Mouse (Mus musculus): Measurements from ENCODE around the gene A1cf. TPM values are rescaled to one million over a fixed set of nuclear protein-coding genes. Genes with fewer than 3 reads are reported as not detected.

Gene A1cf
- polyA plus RNA-seq, 1 experiment from 2014 or later = not detected

DNA sequence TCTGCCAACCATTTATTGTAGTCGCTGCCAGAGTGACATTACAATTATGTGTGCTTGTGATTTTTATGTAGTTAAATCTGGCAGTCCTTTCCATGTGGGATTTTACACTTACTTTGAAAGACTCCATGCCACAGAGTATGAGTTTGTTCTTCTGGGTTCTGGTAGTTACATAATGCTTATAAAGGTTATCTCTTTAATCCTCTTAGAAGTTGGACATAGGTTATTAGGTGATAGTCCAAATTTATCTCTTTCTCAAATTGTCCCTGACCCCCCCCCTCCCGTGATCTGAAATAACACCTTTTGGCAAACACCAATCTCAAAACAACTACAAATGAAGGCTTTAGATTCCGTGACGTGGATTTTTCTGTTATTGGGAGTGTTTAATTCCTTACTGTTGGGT, 16.0 kb downstream of the A1cf start:
- no peak for ATAC-seq

DNA sequence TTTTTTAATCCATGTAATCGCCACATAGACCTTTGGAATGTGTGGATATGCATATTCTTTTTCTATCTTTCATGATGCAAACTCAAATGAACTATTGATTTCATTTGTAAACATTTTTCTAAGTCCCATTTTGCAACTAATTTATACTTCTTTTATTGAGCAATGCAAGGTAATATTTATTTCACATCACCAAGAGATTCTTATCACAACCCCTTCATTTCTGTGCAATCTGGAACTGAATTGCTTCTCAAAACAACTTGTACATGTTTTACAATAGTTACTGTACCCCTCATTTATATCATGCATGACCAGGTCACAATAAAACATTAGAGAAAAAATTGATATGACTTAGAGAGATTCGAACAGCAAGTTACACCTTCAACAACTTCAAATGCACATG, 18.7 kb downstream of the A1cf start:
- Histone ChIP-seq H3K4me3 (ENCODE audit: low read depth, low read length) (no peak overlapping the region), H3K9me3 (replicated peaks; ENCODE audit: control insufficient read depth, low read length) (no peaks in the 10 kb centered on the region), H3K4me1 (ENCODE audit: control insufficient read depth, insufficient read depth, low read length) (no peaks in the 10 kb centered on the region), H3K4me2 (ENCODE audit: low read length) (no peak overlapping the region), H3K9ac (ENCODE audit: low read length) (no peak overlapping the region), H3K36me3 (ENCODE audit: control insufficient read depth, insufficient read depth, low read length) (no peaks in the 10 kb centered on the region), H3K27me3 (replicated peaks; ENCODE audit: control insufficient read depth, insufficient read depth, low read length) (no peaks in the 10 kb centered on the region), H3K27ac (ENCODE audit: low read depth, low read length) (no peak overlapping the region)
- WGBS = 95% methylated on average over 2 of the region's 2 CpGs
- DNase-seq (ENCODE audit: low spot score) = no peak
- ATAC-seq = no peak

More for the DNA sequence above, 16.0 kb downstream of the A1cf start:
- Histone ChIP-seq H3K9me3 (replicated peaks; ENCODE audit: control insufficient read depth, low read length) (no peaks in the 10 kb centered on the region), H3K36me3 (ENCODE audit: control insufficient read depth, insufficient read depth, low read length) (no peaks in the 10 kb centered on the region), H3K9ac (ENCODE audit: low read length) (no peak overlapping the region), H3K27me3 (replicated peaks; ENCODE audit: control insufficient read depth, insufficient read depth, low read length) (no peaks in the 10 kb centered on the region), H3K27ac (ENCODE audit: low read depth, low read length) (no peak overlapping the region), H3K4me1 (ENCODE audit: control insufficient read depth, insufficient read depth, low read length) (no peaks in the 10 kb centered on the region), H3K4me3 (ENCODE audit: low read depth, low read length) (no peak overlapping the region), H3K4me2 (ENCODE audit: low read length) (no peak overlapping the region)
- 89% methylated on average over 4 of the region's 4 CpGs for WGBS
- no peak for DNase-seq (ENCODE audit: low spot score)

DNA sequence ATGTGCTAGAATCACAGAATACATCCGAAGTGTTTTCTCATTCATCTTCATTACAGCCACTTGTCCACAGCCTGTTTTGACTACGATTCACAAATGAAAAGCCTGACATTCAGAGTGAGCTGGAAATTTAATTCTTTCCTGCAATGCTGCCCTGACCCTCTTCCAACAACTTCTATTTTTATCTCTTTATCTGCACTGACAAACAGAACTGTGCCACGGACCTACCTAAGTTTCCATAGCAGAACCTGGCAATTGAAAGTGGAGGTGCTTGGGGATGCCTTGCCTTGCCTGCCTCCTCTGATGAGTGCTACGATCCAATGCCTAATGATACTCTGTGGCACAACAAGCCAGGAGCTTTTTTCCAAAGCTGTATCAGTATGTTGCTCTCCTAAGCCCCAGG, 21.4 kb downstream of the A1cf start:
- H3K4me1 ChIP-seq (ENCODE audit: control insufficient read depth, insufficient read depth, low read length) = no peaks in the 10 kb centered on the region
- no peak overlapping the region for H3K27ac ChIP-seq (ENCODE audit: low read depth, low read length)
- ATAC-seq (no peak), DNase-seq (ENCODE audit: low spot score) (no peak)
- no peaks in the 10 kb centered on the region for H3K27me3 ChIP-seq (replicated peaks; ENCODE audit: control insufficient read depth, insufficient read depth, low read length)
- no peaks in the 10 kb centered on the region for H3K36me3 ChIP-seq (ENCODE audit: control insufficient read depth, insufficient read depth, low read length)
- no peak overlapping the region for H3K9ac ChIP-seq (ENCODE audit: low read length)
- H3K4me3 ChIP-seq (ENCODE audit: low read depth, low read length) = no peak overlapping the region
- WGBS = 86% methylated on average over 4 of the region's 4 CpGs
- H3K9me3 ChIP-seq (replicated peaks; ENCODE audit: control insufficient read depth, low read length) = no peaks in the 10 kb centered on the region
- no peak overlapping the region for H3K4me2 ChIP-seq (ENCODE audit: low read length)

DNA sequence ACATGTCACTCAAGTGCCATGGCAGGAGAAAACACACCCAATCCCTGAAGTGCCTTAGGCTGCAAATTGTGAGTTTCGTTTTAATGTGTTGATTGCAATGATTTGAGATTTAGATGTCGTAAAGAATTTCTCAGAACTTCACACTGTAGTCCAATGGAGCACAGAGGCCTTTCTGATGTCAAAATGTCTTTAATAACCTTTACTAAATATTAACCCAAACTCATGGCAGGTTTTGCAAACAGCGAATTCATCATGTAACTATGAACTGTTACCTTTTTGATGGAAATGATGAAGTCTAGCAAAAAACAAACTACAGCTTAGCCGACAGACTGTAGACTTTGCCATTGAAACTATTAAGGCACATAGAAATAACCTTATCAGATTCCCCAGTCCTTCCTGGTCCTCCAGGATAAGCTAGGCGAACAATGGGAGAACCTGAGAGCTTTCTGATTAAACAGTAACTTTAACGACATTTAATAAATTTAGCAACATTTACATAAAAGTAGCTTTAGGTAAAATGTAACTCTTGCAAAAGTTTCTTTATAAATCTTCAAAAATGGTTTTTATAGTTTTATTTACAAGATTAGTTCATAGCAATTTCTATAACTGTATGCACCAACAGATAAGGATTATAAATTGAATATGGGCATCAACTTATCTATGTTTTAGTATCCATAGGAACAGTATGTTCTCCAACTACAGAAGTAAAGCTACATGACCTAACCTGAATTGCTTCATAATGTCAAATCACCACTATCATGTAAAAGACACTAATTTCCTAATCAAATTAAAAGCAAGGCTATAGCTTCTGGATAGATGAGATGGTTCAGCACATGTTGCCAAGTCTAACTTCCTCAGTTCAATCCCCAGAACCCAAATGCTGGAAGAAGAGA, 22.7 kb downstream of the A1cf start:
- no peak for DNase-seq (ENCODE audit: low spot score)
- Histone ChIP-seq H3K36me3 (ENCODE audit: control insufficient read depth, insufficient read depth, low read length) (no peaks in the 10 kb centered on the region), H3K27me3 (replicated peaks; ENCODE audit: control insufficient read depth, insufficient read depth, low read length) (no peaks in the 10 kb centered on the region), H3K9ac (ENCODE audit: low read length) (no peak overlapping the region), H3K9me3 (replicated peaks; ENCODE audit: control insufficient read depth, low read length) (no peaks in the 10 kb centered on the region), H3K27ac (ENCODE audit: low read depth, low read length) (no peak overlapping the region), H3K4me1 (ENCODE audit: control insufficient read depth, insufficient read depth, low read length) (no peaks in the 10 kb centered on the region), H3K4me2 (ENCODE audit: low read length) (no peak overlapping the region), H3K4me3 (ENCODE audit: low read depth, low read length) (no peak overlapping the region)
- ATAC-seq = no peak
- WGBS = 86% methylated on average over 6 of the region's 6 CpGs

DNA sequence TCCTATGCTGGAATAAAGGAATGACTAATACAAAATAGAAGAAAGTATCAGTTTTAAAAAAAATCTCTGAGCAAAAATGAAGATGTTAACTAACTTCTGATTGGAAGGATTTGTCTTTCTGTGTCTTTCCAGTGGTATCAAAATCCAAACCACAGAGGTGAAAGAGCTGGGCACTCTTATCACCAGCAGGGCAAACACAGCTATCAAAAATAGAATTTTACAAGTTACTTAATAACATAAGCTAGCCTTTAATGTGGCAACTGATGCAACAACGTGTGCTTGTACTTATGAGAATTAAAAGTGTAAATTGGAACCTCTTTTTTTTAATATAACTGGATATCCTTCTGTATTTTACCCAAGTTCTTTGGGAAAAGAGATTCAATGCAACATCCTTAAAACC, 27.4 kb downstream of the A1cf start:
- Histone ChIP-seq H3K9me3 (replicated peaks; ENCODE audit: control insufficient read depth, low read length) (no peaks in the 10 kb centered on the region), H3K4me3 (ENCODE audit: low read depth, low read length) (no peak overlapping the region), H3K27me3 (replicated peaks; ENCODE audit: control insufficient read depth, insufficient read depth, low read length) (no peaks in the 10 kb centered on the region), H3K27ac (ENCODE audit: low read depth, low read length) (no peak overlapping the region), H3K4me2 (ENCODE audit: low read length) (no peak overlapping the region), H3K4me1 (ENCODE audit: control insufficient read depth, insufficient read depth, low read length) (no peaks in the 10 kb centered on the region), H3K36me3 (ENCODE audit: control insufficient read depth, insufficient read depth, low read length) (no peaks in the 10 kb centered on the region), H3K9ac (ENCODE audit: low read length) (no peak overlapping the region)
- DNase-seq (ENCODE audit: low spot score) (no peak), ATAC-seq (no peak)
- WGBS = 80% methylated on average over 1 of the region's 1 CpGs

DNA sequence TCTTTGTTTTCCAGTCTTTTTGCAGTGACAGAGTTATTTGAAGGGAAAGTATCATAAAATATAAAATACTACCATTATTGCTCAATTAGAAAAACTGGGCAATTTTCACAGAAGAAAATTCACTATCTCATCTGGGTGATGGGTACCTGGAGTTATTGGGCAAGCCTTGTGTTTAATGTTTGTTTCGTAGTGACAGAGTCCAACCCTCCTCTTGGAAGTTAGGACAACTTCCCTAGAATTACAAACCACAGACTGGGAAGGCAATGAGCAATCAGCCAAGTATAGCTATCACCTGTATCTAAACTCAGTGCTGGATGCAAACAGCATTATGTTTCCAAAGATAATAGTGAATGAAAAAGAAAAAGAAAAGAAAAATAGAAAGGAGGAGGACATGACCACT, 28.1 kb downstream of the A1cf start:
- H3K9me3 ChIP-seq (replicated peaks; ENCODE audit: control insufficient read depth, low read length) = no peaks in the 10 kb centered on the region

DNA sequence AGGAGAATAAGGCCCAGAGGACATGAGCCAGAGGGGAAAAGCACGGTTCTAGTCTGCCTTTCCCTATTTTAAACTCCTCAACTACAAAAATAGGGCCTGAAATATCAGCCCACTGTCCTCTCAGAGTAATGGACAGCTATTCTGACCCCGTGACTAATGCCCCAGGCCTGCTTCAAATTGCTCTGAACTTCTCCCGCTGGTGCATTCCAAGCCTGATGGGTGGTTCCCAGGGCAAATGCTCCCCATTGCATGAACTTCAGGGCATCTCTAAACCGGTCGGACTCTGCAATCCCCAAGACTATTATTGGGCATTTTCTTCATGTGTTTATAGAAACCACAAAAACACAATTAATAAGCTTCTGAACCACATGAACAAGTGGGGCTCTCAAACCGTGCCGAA, 37.1 kb downstream of the A1cf start:
- no peaks in the 10 kb centered on the region for H3K9me3 ChIP-seq (replicated peaks; ENCODE audit: control insufficient read depth, low read length)
- H3K4me3 ChIP-seq (ENCODE audit: low read depth, low read length) = no peak overlapping the region
- no peak overlapping the region for H3K4me2 ChIP-seq (ENCODE audit: low read length)
- no peak for ATAC-seq
- 76% methylated on average over 7 of the region's 7 CpGs for WGBS
- H3K27ac ChIP-seq (ENCODE audit: low read depth, low read length) = no peak overlapping the region
- no peak for DNase-seq (ENCODE audit: low spot score)
- H3K9ac ChIP-seq (ENCODE audit: low read length) = no peak overlapping the region
- no peaks in the 10 kb centered on the region for H3K27me3 ChIP-seq (replicated peaks; ENCODE audit: control insufficient read depth, insufficient read depth, low read length)
- H3K36me3 ChIP-seq (ENCODE audit: control insufficient read depth, insufficient read depth, low read length) = no peaks in the 10 kb centered on the region
- H3K4me1 ChIP-seq (ENCODE audit: control insufficient read depth, insufficient read depth, low read length) = no peaks in the 10 kb centered on the region

More for the DNA sequence above, 28.1 kb downstream of the A1cf start:
- H3K9ac ChIP-seq (ENCODE audit: low read length) = no peak overlapping the region
- H3K36me3 ChIP-seq (ENCODE audit: control insufficient read depth, insufficient read depth, low read length) = no peaks in the 10 kb centered on the region
- WGBS = 97% methylated on average over 1 of the region's 1 CpGs
- no peak overlapping the region for H3K4me2 ChIP-seq (ENCODE audit: low read length)
- no peak overlapping the region for H3K27ac ChIP-seq (ENCODE audit: low read depth, low read length)
- no peak for DNase-seq (ENCODE audit: low spot score)
- H3K4me1 ChIP-seq (ENCODE audit: control insufficient read depth, insufficient read depth, low read length) = no peaks in the 10 kb centered on the region
- no peak overlapping the region for H3K4me3 ChIP-seq (ENCODE audit: low read depth, low read length)
- no peak for ATAC-seq
- no peaks in the 10 kb centered on the region for H3K27me3 ChIP-seq (replicated peaks; ENCODE audit: control insufficient read depth, insufficient read depth, low read length)

DNA sequence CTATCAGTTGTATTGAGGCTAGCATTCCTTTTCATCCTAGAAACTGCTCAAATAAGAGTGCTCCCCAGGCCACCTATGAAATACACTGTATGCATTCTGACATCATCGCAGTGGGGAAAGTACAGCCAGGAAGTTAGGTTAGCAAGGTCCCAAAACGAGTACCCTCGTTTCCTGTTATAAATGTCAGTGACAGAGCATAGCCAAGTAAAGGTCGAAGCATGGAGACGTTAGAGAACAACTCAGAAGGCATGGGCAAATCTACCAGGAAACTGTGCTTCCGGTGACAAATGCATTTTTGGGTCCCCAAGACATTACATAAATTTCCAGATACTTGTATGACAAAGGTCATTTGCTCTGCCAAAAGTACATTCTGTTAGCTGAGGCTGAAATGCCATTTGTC, 41.9 kb downstream of the A1cf start:
- ATAC-seq (no peak), DNase-seq (ENCODE audit: low spot score) (no peak)
- WGBS = 89% methylated on average over 6 of the region's 6 CpGs
- Histone ChIP-seq H3K4me1 (ENCODE audit: control insufficient read depth, insufficient read depth, low read length) (no peaks in the 10 kb centered on the region), H3K9ac (ENCODE audit: low read length) (no peak overlapping the region), H3K4me2 (ENCODE audit: low read length) (no peak overlapping the region), H3K36me3 (ENCODE audit: control insufficient read depth, insufficient read depth, low read length) (no peaks in the 10 kb centered on the region), H3K27me3 (replicated peaks; ENCODE audit: control insufficient read depth, insufficient read depth, low read length) (no peaks in the 10 kb centered on the region), H3K27ac (ENCODE audit: low read depth, low read length) (no peak overlapping the region), H3K4me3 (ENCODE audit: low read depth, low read length) (no peak overlapping the region), H3K9me3 (replicated peaks; ENCODE audit: control insufficient read depth, low read length) (no peaks in the 10 kb centered on the region)

DNA sequence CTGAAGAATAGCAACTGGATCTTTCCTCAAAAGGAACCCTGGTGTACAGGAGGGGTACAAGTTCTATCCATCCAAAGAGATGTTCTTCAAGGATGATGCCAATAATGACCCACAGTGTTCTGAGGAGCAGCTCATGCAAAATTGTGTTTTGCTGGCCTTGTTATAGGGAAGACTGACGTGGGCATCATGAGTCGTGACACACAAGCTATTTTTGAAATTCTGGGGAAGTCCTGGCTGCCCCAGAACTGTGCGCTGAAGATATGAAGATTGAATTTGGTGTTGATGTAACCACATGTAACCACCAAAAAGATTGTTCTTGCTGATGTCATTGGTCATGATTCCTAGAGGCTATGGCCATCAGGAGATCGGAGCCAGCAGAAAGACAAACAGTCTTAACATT, 45.4 kb downstream of the A1cf start:
- Histone ChIP-seq H3K4me3 (ENCODE audit: low read depth, low read length) (no peak overlapping the region), H3K4me1 (ENCODE audit: control insufficient read depth, insufficient read depth, low read length) (no peaks in the 10 kb centered on the region), H3K36me3 (ENCODE audit: control insufficient read depth, insufficient read depth, low read length) (no peaks in the 10 kb centered on the region), H3K9me3 (replicated peaks; ENCODE audit: control insufficient read depth, low read length) (no peaks in the 10 kb centered on the region), H3K9ac (ENCODE audit: low read length) (no peak overlapping the region), H3K27ac (ENCODE audit: low read depth, low read length) (no peak overlapping the region), H3K27me3 (replicated peaks; ENCODE audit: control insufficient read depth, insufficient read depth, low read length) (no peaks in the 10 kb centered on the region), H3K4me2 (ENCODE audit: low read length) (no peak overlapping the region)
- ATAC-seq = no peak
- 94% methylated on average over 4 of the region's 4 CpGs for WGBS
- DNase-seq (ENCODE audit: low spot score) = no peak
